Mouse (Mus musculus): ENCODE data around the gene Il1rl2.

Il1rl2 gene

DNA sequence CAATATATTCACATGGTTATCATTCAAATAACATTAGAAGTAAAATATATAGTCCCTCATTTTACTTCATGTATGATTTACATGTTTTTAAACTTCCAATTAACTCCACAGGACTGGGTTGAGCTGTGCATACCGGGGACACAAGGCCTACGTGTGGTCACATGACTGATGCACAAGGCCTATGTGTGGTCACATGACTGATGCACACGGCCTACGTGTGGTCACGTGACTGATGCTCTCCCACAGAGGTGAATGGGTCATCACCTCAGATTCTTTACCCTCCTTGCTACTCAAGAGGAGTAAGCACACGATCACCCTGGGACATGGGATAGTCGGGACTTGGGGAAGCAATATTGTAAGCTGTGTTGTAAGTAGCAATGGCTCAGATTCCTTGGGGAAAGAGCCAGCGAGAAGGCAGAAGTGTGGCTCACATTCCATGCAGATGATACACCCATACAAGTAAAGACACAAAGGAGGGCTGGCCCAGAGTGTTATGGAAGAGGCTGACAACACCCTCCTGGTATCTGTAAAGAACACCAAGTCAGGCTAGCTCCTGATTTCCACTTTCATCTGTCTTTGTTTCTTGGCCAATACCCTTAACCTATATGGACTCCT is 60.6 kb downstream of the Il1rl2 start:
- DNase-seq = no peak

DNA sequence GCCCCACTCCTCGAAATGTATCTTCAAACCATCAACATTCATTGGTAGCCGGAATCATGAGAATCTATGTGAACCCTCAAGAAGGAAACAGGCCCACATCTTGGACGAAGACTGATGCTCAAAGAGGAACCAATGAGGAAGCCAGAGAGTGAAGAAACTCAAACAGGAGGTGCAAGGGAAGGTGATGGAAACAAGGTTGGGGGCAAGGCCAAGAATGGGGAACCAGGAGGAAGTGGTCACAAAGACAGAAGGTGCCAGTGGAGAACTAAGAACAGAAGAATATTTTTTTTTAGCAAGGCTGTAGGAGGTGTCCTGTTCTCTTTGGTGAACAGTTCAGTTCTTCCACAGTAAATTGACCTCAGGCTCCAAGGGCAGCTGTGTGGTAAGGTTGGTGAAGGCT is 67.0 kb downstream of the Il1rl2 start:
- no peak for DNase-seq

DNA sequence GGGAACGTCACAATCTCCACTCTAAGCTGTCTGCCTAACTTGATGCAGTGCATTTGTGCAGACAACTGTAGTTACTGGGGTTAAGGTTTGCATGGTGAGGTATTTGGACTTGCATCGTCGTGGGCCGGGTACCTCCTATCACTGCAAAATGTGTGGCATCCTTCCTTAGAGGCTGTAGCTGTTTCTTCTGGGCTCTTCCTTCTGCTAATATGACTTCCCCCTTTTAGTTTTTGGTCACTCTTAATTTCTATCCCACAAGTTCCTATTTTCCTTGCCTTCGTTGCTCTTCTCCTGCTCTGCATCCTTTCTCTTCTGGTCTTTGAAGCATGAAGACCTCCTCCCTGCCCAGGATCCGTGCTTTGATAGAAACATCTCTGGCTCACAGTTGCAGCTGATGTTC is 68.1 kb downstream of the Il1rl2 start:
- no peak for DNase-seq

DNA sequence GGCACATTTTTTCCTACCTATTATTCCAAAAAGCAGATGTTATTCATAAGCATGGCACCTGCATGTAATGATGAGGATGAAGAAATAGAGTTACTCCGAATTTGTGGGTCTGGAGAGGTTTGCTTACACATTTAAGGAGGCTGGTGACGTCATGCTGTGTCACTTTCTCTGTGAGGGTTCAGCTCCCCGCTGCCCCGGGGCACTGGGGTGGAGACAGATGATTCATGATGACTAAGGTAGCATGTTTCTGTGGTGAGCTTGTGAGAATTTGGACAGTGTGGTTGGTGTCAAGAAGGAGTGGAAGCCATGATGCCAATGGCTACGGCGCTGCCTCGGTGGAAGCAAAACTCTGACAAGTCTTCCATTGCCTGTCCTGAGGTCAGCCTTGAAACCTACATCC is 68.8 kb downstream of the Il1rl2 start:
- no peak for DNase-seq

DNA sequence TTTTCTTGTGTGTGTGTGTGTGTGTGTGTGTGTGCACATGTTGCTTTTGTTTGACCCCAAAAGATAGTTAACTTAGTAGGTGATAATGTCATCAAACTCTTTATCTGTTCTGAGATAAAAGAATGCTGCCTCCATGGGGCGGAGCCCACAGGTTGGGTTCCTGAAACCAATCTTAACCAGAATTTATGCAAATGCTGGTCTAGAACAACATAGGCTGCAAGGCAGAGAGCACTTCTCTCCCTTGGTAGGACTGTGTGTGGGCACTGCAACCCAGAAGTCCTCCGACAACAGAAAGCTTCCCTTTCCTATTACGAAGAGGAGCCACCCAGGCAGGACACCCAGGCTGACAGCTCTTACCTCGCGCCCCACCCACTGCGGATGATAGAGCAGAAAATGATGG is 75.2 kb downstream of the Il1rl2 start:
- DNase-seq = no peak

DNA sequence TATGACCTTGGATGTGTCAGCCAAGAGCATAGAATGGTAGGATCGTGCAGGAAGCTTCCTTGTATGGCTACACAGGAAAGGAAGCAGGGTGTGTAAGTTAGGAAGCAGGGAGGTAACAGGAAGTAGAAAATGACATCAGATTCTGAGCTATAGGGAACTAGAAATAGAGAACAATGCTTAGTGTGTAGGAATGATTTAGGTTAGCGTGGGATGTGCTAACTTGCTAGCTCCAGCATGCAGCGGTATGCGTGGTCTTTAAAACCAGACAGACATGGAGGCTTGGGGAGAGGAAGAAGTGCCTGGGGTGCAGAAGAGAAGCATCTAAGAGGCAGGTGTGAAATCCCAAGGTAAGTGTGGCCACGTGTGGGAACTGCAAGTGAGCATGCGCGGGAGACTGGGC is 80.3 kb downstream of the Il1rl2 start:
- DNase-seq = no peak

DNA sequence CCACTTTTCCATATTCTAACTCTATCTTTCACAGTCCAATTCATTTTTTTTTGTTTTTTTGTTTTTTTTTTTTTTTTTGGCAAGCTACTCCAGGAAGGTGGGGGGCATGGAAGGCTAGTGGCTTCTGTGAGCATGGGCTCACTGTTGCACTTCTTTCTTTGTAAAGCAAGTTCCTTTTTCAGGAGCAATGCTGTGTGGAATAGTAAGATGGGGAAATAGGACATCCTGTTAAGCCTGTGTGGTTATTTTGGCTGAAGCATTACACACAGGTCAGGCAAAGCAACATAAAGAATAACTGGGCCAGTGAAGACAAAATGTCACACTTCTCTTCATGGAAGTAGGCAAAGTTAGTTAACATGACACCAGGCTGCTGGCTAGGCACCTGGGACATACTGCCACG is 85.5 kb downstream of the Il1rl2 start:
- DNase-seq = no peak

DNA sequence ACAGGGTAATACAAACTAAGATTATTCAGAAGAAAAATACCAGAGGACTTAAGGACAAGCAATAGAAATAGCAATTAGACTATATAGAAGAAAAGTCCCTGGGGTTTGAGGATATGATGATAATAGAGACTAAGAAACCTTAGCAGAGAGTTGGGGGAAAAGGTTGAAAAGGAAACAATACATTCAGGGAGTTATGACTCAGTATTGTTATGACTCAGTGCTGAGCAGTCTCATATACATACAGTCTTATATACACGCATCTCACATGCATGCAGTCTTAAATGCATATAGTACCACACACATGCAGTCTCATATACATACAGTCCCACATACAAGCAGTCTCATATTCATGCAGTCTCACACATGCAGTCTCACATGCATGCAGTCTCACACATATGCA is 88.6 kb downstream of the Il1rl2 start:
- DNase-seq = no peak

DNA sequence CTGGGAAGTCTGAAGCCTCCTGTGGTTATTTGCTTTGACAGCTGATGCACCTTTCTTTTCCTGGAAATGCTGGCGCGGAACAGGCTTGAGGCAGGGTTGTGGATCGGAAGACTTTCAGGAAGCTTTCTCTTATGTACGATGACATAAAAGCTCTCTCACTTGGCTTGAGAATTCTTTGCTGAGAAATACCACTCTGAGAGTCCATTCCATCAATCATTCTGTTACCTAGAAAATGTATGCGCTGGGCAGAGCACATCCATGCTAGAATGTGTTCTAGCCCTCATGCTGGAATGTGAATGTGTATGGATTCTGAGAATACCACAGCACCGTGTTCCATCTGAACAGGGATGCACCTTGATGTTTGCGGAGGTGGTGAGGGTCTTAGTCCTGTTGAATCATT is 89.9 kb downstream of the Il1rl2 start:
- no peak for DNase-seq

DNA sequence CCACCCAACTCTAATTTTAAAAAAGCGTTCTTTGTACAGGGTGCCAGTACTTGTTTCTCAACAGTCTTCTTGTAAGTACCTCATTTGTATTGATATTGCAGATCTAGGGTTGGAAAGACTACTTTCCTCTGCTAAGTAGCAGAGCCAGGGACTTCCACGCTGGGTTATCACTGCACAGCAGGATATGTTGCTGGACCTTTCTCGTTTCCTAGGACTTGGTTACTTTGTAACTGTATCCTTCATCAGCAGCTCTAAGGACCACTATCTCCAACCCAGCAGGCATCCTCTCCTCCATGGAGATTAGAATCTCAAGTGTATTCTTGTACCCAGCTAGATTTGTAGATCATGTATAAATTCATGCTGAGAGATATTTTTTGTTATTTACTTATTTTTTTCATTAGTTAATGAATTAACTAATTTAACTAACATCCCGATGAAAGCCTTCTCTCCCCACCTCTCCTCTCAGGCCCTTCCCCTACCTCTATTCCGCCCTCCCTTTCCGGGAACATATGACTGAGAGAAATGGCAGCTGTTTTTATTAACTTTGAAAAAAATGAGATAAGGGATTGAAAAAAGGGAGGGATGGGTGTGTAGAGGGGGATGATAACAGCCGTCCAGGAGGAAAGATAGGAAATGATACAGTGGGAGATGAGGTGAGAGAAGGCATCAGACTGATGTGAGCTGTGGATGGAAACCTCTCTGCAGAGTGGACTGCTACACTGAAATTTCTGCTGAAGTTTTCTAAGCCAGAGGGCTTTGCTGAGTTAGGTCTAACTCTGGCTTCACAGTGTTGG is 90.7 kb downstream of the Il1rl2 start:
- no peak for DNase-seq

DNA sequence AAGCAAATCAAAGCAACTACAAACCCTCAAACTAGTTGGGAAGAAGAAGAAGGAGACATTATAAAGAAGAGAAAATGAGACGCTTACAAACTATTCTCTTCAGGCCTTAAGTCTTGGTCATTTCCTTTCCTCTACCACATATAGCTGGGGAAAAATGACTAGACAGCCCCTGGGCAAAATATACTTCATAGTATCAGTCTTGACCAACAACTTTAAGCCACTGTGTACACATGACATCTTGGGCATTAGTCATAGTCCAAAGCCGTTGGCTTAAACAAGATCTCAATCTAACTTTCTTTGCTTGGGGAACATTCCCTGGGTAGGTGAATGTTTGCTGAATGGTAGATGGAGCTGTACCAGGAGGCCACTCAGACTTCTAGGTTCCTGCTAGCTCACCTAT is 92.6 kb downstream of the Il1rl2 start:
- DNase-seq = no peak

All from cerebellum, adult 11-12 months (tissue).